Mouse (Mus musculus) MEL (cell line): ENCODE results near the gene Gm12695.

Source experiments
- CTCF ChIP-seq, 3 experiments: IDR thresholded peaks in 2 of 3; conservative IDR thresholded peaks in 1 of 3; 2 replicates each; pipeline ENCODE4 v1.5.1; 2011 to 2012; ENCODE audit warnings: low read length in 3 of 3, low read depth in 2 of 3, mild to moderate bottlenecking in 2 of 3, improper control_type of control experiment in 1 of 3, inconsistent platforms in 1 of 3, mixed read lengths in 1 of 3, moderate library complexity in 1 of 3; ENCODE audit not compliant: control insufficient read depth in 1 of 3, insufficient read depth in 1 of 3, poor library complexity in 1 of 3, severe bottlenecking in 1 of 3
- EP300 ChIP-seq, 2 experiments: IDR thresholded peaks; 2 replicates each; pipeline ENCODE4 v1.6.1; 2011; ENCODE audit warnings: improper control_type of control experiment in 2 of 2, low read length in 2 of 2, low read depth in 1 of 2, mild to moderate bottlenecking in 1 of 2
- GABPA ChIP-seq: IDR thresholded peaks from 2 replicates; pipeline ENCODE4 v1.6.1; 2012; ENCODE audit warnings: low read depth, mild to moderate bottlenecking, inconsistent platforms, low read length, improper control_type of control experiment, moderate library complexity
- GATA1 ChIP-seq: IDR thresholded peaks from 2 replicates; pipeline ENCODE4 v1.6.1; 2011; ENCODE audit warnings: low read depth, low read length, improper control_type of control experiment
- KAT2A ChIP-seq: conservative IDR thresholded peaks from 2 replicates; pipeline ENCODE4 v1.6.1; 2012; ENCODE audit warnings: low read depth, low read length, improper control_type of control experiment, inconsistent platforms
- MAX ChIP-seq: IDR thresholded peaks from 2 replicates; pipeline ENCODE4 v1.6.1; 2011; ENCODE audit warnings: low read length, improper control_type of control experiment
- MAZ ChIP-seq: IDR thresholded peaks from 2 replicates; pipeline ENCODE4 v1.6.1; 2012; ENCODE audit warnings: low read depth, mild to moderate bottlenecking, inconsistent platforms, low read length, improper control_type of control experiment
- MEF2A ChIP-seq: IDR thresholded peaks from 2 replicates; pipeline ENCODE4 v1.6.1; 2014; ENCODE audit warnings: low read depth, mild to moderate bottlenecking, inconsistent platforms, low read length, improper control_type of control experiment; ENCODE audit not compliant: poor library complexity, insufficient replicate concordance, severe bottlenecking; ENCODE audit errors: extremely low read depth
- MXI1 ChIP-seq: IDR thresholded peaks from 2 replicates; pipeline ENCODE4 v1.6.1; 2011; ENCODE audit warnings: mild to moderate bottlenecking, low read depth, low read length, improper control_type of control experiment
- POLR2AphosphoS2 ChIP-seq: IDR thresholded peaks from 2 replicates; pipeline ENCODE4 v1.6.1; 2011; ENCODE audit warnings: low read length, improper control_type of control experiment
- RAD21 ChIP-seq: IDR thresholded peaks from 2 replicates; pipeline ENCODE4 v1.6.1; 2011; ENCODE audit warnings: mild to moderate bottlenecking, low read depth, low read length, improper control_type of control experiment
- RCOR1 ChIP-seq: IDR thresholded peaks from 2 replicates; pipeline ENCODE4 v1.6.1; 2012; ENCODE audit warnings: low read depth, mild to moderate bottlenecking, inconsistent platforms, low read length, improper control_type of control experiment
- ZMIZ1 ChIP-seq: IDR thresholded peaks from 2 replicates; pipeline ENCODE4 v1.6.1; 2012; ENCODE audit warnings: low read depth, mild to moderate bottlenecking, inconsistent platforms, low read length, improper control_type of control experiment, moderate library complexity

DNA sequence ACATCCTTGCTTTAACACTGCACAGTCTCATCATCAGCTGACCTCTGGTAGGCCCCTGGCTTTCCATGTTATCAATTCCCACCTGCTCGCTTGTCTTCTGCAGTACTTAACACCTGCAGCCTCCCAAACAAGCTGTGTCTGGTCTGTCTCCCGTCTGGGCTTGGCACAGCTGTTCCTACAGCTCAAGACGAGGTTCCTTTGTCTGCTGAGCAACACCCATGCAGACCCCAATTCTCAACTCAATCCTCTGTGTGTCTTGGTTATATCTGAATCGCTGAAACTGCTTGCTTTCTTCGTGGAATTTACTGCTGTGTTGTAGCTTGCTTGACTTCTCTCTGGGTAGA lies 86.8 kb downstream of the Gm12695 start:
- TF ChIP-seq KAT2A (no peak), MEF2A (no peak), GATA1 (no peak), ZMIZ1 (no peak), CTCF (IDR thresholded peaks at IDR 0.05 in 2 of 3, conservative IDR thresholded peaks at IDR 0.05 in 1 of 3; ENCODE audit: control insufficient read depth in 1 of 3, insufficient read depth in 1 of 3, low read depth in 2 of 3, low read length in 3 of 3, poor library complexity in 1 of 3, severe bottlenecking in 1 of 3) (no peak), EP300 (IDR thresholded peaks at IDR 0.05; ENCODE audit: low read depth in 1 of 2, low read length in 2 of 2) (no peak), POLR2AphosphoS2 (no peak), RCOR1 (no peak), RAD21 (no peak), MAZ (no peak), MAX (no peak), GABPA (no peak), MXI1 (no peak)
